Mouse (Mus musculus): ENCODE data around the gene 1700113H08Rik. TPM values are rescaled to one million over a fixed set of nuclear protein-coding genes. Genes with fewer than 3 reads are reported as not detected.

1700113H08Rik gene
- not detected in 2 replicates for polyA plus RNA-seq (2012)

GRCm38 (mm10) chr10:87057500-87058250, at the start of gene 1700113H08Rik:
1700113H08Rik (plus strand) TSS chr10:87058045.
- no peak for TF ChIP-seq GATA1 (IDR thresholded peaks at IDR 0.05; ENCODE audit: low read length)

- no peak for TF ChIP-seq GATA1 (IDR thresholded peaks at IDR 0.05; ENCODE audit: low read length)
Observed at GRCm38 (mm10) chr10:87008215-87008499, 49.7 kb upstream of the 1700113H08Rik start.

DNA sequence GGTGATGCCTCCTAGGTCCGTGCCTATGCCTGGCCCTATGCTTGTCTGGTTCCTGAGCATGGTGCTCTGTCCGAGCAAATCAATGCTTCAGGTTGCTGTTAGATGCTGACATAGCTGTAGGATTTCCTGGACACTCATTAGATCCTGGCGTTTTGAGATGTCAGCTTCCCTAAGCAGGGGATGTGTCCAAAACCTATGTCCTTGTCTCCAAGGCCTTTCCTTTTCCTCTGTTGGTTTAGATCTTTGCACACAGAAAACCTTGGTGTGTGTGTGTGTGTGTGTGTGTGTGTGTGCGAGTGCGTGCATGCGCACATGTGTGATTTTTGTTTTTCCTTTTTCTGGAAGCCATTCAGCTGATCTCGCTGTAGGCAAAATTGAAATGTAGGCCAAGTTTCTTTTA, 45.8 kb upstream of the 1700113H08Rik start:
- no peak for TF ChIP-seq GATA1 (IDR thresholded peaks at IDR 0.05; ENCODE audit: low read length)

DNA sequence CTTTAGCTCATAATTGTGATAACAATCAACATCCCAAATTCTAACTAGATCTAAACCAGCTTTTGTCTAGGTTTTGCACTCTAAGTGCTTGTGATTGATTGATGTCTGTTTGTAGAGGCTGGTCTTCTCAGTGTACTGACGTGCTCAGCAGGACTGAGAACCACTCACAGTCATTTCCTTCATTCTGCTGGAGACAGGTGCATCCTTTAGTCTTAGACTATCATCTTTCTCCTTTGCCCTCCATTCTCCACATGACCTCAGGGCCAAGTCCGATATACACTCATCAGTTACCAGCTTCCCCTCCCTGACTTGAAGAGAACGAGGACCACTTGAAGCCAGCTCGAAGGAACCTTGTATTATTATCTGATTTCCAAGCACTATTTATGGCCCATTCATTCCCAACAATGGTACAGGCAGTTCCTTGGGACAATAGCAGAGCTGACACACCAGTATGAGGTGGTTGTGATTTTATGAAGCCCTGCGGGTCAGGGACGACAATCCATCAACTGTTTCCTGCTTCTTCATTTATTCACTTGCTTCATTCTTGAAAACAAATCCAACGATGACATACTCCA, 43.4 kb upstream of the 1700113H08Rik start:
- no peak for TF ChIP-seq GATA1 (IDR thresholded peaks at IDR 0.05; ENCODE audit: low read length)

DNA sequence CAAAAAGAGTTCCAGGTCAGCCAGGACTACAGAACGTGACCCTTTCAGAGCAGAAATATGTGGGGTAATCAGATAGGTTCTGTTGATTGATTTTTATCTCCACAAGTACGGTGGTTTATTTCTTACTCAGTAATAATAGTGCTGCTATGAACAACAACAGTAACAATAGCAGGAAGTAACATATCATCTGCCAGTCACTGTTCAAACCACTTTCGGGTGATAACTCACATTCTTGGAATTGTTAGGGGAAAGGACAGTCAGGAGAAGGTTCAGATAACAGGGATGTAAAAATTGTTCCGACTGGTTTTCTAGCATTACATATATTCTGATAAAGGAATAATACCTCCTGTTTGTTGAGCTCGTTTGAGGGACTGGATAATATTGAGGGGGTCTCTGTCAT, 42.4 kb upstream of the 1700113H08Rik start:
- TF ChIP-seq GATA1 (IDR thresholded peaks at IDR 0.05; ENCODE audit: low read length): no peak

DNA sequence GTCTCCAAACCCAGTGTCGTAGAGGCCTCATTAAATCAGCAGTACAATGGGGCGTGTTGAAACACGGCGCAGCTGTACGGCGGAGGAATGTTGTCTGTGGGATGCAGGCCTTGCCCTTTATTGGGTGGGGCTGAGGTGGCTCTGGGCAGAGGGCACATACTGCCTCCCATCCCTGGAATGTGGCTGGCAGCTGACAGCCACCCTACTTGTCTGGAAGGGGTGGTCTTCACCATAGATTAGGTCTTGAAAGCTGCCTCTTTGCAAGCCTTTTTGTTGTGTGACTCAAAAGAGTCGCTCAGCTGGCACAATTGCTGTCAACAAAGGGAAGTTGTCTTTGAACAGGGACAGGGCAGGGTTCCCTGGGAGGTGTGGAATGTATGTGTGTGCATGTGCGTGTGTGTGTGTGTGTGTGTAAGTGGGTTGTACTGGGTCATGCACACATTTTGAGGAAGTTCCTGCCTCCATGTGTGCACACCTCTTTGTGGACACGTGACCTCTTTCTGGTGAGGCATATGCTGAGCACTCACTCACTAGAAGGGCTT, 41.6 kb upstream of the 1700113H08Rik start:
- TF ChIP-seq GATA1 (IDR thresholded peaks at IDR 0.05; ENCODE audit: low read length): no peak

DNA sequence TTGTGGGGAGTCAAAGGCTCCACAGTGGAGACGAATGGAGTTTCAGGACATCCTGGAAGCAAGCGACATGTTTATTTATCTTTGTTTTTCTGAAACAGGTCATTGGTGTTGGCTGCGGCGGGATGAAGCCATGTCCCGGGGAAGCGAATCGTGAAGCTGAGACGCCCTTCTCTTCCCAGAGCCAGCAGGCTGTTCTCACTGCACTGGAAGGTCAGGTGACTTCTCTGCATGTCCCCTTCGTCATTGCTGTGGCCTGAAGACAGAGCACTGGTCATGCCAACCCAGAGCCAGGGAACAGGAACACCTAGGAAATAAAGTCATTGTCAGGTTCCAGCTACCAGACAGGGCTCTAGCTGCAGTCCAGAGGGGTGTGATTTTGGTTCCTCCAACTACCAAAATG, 39.0 kb upstream of the 1700113H08Rik start:
- no peak for TF ChIP-seq GATA1 (IDR thresholded peaks at IDR 0.05; ENCODE audit: low read length)

GRCm38 (mm10) chr10:87020711-87021110, 37.1 kb upstream of the 1700113H08Rik start:
- no peak for TF ChIP-seq GATA1 (IDR thresholded peaks at IDR 0.05; ENCODE audit: low read length)

- TF ChIP-seq GATA1 (IDR thresholded peaks at IDR 0.05; ENCODE audit: low read length): no peak
Observed at GRCm38 (mm10) chr10:87024884-87025283, 33.0 kb upstream of the 1700113H08Rik start.

- no peak for TF ChIP-seq GATA1 (IDR thresholded peaks at IDR 0.05; ENCODE audit: low read length)
Observed at GRCm38 (mm10) chr10:87032768-87033167, 25.1 kb upstream of the 1700113H08Rik start.

DNA sequence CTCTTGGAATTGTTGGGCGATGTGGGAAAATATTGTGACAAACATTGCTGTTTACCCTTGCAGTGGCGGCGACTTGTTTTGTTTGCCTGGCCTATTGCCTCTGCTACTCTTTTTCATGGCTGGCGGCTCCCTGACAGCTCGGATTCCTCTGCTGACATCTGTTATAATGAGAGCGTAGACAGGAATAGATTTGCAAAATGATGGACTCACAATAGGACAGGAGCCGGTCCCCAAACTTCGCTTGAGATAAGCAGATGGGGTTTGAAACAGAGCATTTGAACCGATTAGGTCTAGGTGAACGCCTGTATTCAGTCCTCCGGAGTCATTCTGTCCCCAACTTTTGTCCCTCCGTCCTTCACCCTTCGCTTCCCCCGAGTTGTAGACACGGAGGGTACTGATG, 22.0 kb upstream of the 1700113H08Rik start:
- no peak for TF ChIP-seq GATA1 (IDR thresholded peaks at IDR 0.05; ENCODE audit: low read length)

DNA sequence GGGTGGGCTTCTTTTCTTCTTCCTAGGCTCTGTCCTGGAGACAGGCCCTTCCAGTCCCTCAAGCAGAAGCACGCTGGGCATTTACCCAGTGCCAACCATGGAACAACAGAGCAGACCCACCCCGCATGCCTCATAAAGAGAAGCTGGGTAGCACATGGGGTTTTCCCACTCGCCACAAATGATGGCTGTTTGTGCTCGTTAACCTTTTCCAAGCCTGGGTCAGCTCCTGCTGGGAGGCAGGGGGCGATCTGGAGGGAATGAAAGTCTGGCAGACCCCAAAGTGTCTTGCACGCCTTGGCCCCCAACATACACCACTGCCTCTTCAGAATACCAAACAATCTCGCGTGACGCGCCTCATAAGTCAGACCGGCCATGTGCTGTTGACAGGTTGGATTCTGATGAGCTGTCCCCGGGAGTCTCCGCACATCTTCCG, 21.6 kb upstream of the 1700113H08Rik start:
- no peak for TF ChIP-seq GATA1 (IDR thresholded peaks at IDR 0.05; ENCODE audit: low read length)

DNA sequence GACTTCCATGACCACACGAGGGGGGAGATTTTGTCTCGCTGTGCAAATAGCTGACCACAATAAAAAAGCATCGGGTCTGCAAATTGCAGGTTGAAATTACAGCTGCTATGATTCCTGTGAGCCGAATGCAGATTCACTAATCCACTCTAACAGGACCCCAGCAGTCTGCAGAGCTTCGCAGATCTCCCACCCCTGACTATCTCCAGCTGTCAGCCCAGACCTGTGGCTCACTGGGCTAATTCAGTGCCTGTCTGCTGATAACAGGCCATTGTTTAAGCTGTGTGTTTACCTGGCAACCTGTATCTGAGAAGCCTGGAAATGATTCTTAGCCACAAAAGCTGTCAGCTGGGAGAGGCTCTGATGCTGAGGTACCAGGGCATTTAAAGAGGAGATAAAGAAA, 20.8 kb upstream of the 1700113H08Rik start:
- TF ChIP-seq GATA1 (IDR thresholded peaks at IDR 0.05; ENCODE audit: low read length): no peak

- TF ChIP-seq GATA1 (IDR thresholded peaks at IDR 0.05; ENCODE audit: low read length): no peak
Observed at GRCm38 (mm10) chr10:87039340-87039739, 18.5 kb upstream of the 1700113H08Rik start.

DNA sequence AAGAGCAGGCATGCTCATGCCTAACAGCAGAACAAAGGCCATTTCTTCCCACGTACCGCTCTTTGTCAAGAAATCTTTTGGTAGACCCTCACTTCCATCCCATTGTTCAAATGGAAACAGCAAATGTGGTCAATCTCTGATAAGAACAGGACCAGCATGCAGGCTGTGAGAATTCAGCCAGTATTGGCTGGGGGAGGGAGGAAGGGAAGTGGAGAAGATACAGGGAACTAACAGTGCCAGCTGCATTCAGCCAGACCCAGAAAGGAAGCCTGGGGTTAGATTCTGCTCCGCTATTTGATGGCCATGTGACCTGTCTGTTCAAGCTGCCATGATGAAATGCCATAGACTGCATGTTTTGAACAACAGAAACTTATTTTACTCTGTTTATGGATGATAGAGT, 18.0 kb upstream of the 1700113H08Rik start:
- TF ChIP-seq GATA1 (IDR thresholded peaks at IDR 0.05; ENCODE audit: low read length): no peak

DNA sequence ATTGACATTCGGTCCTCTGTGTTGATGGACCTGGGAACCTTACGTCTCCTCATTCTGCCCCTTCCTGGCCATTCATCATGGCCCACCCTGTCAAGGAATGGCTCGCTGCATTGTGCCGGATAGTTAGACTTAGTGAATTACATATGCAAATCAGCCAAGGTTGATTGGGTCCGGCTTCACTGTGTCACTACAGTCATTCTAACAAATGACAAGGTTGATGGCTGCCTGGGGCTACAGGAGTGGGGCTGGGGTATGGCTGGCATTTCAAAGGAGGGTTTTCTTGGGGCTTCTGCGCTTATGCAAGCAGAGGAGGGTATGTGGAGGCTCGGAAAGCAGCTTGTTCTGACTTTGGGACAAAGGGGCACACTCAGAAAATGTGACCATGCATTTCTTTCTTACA, 16.6 kb upstream of the 1700113H08Rik start:
- TF ChIP-seq GATA1 (IDR thresholded peaks at IDR 0.05; ENCODE audit: low read length): no peak

- TF ChIP-seq GATA1 (IDR thresholded peaks at IDR 0.05; ENCODE audit: low read length): no peak
Observed at GRCm38 (mm10) chr10:87045273-87045672, 12.6 kb upstream of the 1700113H08Rik start.

All from G1E-ER4 (cell line).